23 mouse cellular contexts compared by ENCODE assay signal in the genomic region with DNA sequence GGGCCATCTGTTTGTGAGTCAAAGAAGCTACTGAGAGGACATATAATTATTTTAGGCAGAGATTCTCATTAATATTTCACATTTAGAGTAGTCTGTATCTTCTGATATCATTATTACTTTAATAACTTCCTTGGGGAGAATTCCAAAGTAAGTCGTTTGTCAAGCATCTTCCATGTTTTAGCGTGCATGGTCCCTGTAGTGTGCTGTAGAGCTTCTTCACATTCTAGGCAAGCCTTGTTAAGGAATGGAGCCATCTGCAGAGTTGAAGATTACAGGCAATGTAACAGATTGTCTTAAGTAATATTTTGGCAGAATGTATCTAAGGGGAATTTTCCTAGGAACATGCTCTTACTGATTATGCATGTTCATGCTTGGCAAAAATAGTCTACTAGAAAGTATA.
A peak's percentile ranks its signal among the peaks of the same experiment; 100 is the strongest.
DNase-seq lines count a peak whose midpoint lies in the region; ATAC-seq and TF ChIP-seq lines count a peak whose summit lies in the region.
"Had no signal": no experiment of that assay in that cellular context is flagged by ENCODE, and none has a peak within 500 bp of the region (broad histone marks: within the 10 kb centered on the region; RNA-seq: fewer than 3 reads in every experiment).

No protein-coding gene starts in this region.

- peak; percentile 78; the same call in 1 of the 2 replicates for ATAC-seq in forebrain, embryonic 15.5 days (replicated peaks)
- no peak for ATAC-seq in forebrain, embryonic 11.5 days (replicated peaks; ENCODE audit: low FRiP score)
- ATAC-seq in midbrain, postnatal 0 days (ENCODE audit: low FRiP score) = peak; percentile 34; the same call in 1 of the 2 replicates
- no peak for ATAC-seq in intestine, postnatal 0 days
- ATAC-seq: hindbrain, postnatal 0 days; intestine, embryonic 16.5 days; Patski had no signal

- H3K27me3 ChIP-seq in forebrain, embryonic 15.5 days = no peaks in the 10 kb centered on the region
- no peaks in the 10 kb centered on the region for H3K27me3 ChIP-seq in forebrain, embryonic 11.5 days (ENCODE audit: control insufficient read depth, insufficient read depth, low read length)
- H3K27me3 ChIP-seq in midbrain, postnatal 0 days (ENCODE audit: insufficient read depth, low read length) = no peaks in the 10 kb centered on the region
- H3K27me3 ChIP-seq in intestine, postnatal 0 days (replicated peaks; ENCODE audit: control insufficient read depth, insufficient read depth, low read length) = no peaks in the 10 kb centered on the region
- H3K27me3 ChIP-seq: CH12.LX; heart, embryonic 13.5 days; limb, embryonic 13.5 days; liver, embryonic 13.5 days; Patski; stomach, embryonic 15.5 days had no signal

- H3K36me3 ChIP-seq in forebrain, embryonic 15.5 days = no peaks in the 10 kb centered on the region
- no peaks in the 10 kb centered on the region for H3K36me3 ChIP-seq in forebrain, embryonic 11.5 days (ENCODE audit: control insufficient read depth, insufficient read depth, low read length)
- H3K36me3 ChIP-seq in midbrain, postnatal 0 days (ENCODE audit: insufficient read depth, low read length) = 0 out of 2 replicates have a peak, but pooled peaks cover 2% of the 10 kb centered on the region
- no peaks in the 10 kb centered on the region for H3K36me3 ChIP-seq in intestine, postnatal 0 days (ENCODE audit: control insufficient read depth, insufficient read depth)
- H3K36me3 ChIP-seq: liver, embryonic 13.5 days; stomach, embryonic 15.5 days had no signal

- peaks cover 5% of the 10 kb centered on the region for H3K4me1 ChIP-seq in forebrain, embryonic 15.5 days
- no peaks in the 10 kb centered on the region for H3K4me1 ChIP-seq in forebrain, embryonic 11.5 days (replicated peaks; ENCODE audit: control insufficient read depth, insufficient read depth, low read length)
- H3K4me1 ChIP-seq in midbrain, postnatal 0 days (ENCODE audit: insufficient read depth, low read length) = no peaks in the 10 kb centered on the region
- H3K4me1 ChIP-seq in intestine, postnatal 0 days (replicated peaks; ENCODE audit: control insufficient read depth, insufficient read depth, low read length) = no peaks in the 10 kb centered on the region
- H3K4me1 ChIP-seq: liver, embryonic 13.5 days; stomach, embryonic 15.5 days had no signal

- no peak overlapping the region for H3K27ac ChIP-seq in forebrain, embryonic 15.5 days (replicated peaks)
- no peak overlapping the region for H3K27ac ChIP-seq in forebrain, embryonic 11.5 days (ENCODE audit: low read depth, low read length)
- H3K27ac ChIP-seq in left cerebral cortex, adult 2 months = peak overlapping the region; percentile 86
- no peak overlapping the region for H3K27ac ChIP-seq in midbrain, postnatal 0 days (ENCODE audit: low read depth, low read length)
- H3K27ac ChIP-seq in intestine, postnatal 0 days (ENCODE audit: low read depth, low read length) = no peak overlapping the region
- H3K27ac ChIP-seq: heart, adult 2 months; heart, embryonic 13.5 days; hindbrain, postnatal 0 days; limb, embryonic 13.5 days; liver, embryonic 13.5 days; stomach, embryonic 15.5 days had no signal

- TF ChIP-seq CTCF in left cerebral cortex, adult 2 months (IDR thresholded peaks at IDR 0.05) = no peak
- TF ChIP-seq CTCF in brain, embryonic 14.5 days (IDR thresholded peaks at IDR 0.05; ENCODE audit: borderline replicate concordance, extremely low read depth, insufficient read depth, insufficient read length) = no peak
- no peak for TF ChIP-seq CTCF in midbrain, postnatal 0 days (IDR thresholded peaks at IDR 0.05)
- TF ChIP-seq CTCF in intestine, postnatal 0 days (IDR thresholded peaks at IDR 0.05; ENCODE audit: low read depth) = no peak

- no peak for DNase-seq in forebrain, embryonic 11.5 days (ENCODE audit: low spot score)
- no peak for DNase-seq in left cerebral cortex, adult 2 months (ENCODE audit: extremely low spot score in 1 of 2, low spot score in 2 of 2)
- no peak for DNase-seq in left cerebral cortex, adult 11 months (ENCODE audit: low spot score)
- DNase-seq in brain, embryonic 14.5 days (ENCODE audit: low read depth) = peak; percentile 75
- DNase-seq in midbrain, postnatal 0 days (ENCODE audit: low spot score) = peak; percentile 14
- DNase-seq: adrenal gland, adult 8-10 months; B cell, adult 2 months; embryo, embryonic 11 days; gastrocnemius, postnatal 36 days; liver, embryonic 13.5 days; lung, adult 2 months; thymus, adult 18-20 months had no signal

- H3K4me2 ChIP-seq in forebrain, embryonic 15.5 days (replicated peaks) = no peak overlapping the region
- no peak overlapping the region for H3K4me2 ChIP-seq in forebrain, embryonic 11.5 days (ENCODE audit: low read depth, low read length, severe bottlenecking)
- H3K4me2 ChIP-seq in midbrain, postnatal 0 days (ENCODE audit: low read depth, low read length, poor library complexity, severe bottlenecking) = no peak overlapping the region
- no peak overlapping the region for H3K4me2 ChIP-seq in intestine, postnatal 0 days (replicated peaks; ENCODE audit: low read depth)
- H3K4me2 ChIP-seq: heart, embryonic 13.5 days; limb, embryonic 13.5 days; liver, embryonic 13.5 days; stomach, embryonic 15.5 days had no signal

- intact Hi-C loops in left cerebral cortex, adult 2 months (cut with DNase I) = loop anchor here (1.0 to 5.0 kb wide), 2 partner anchors 71 to 113 kb away; a partner anchor contains a TSS

- no peaks in the 10 kb centered on the region for H3K9me3 ChIP-seq in forebrain, embryonic 15.5 days
- H3K9me3 ChIP-seq in forebrain, embryonic 11.5 days (ENCODE audit: control insufficient read depth, low read length) = no peaks in the 10 kb centered on the region
- no peaks in the 10 kb centered on the region for H3K9me3 ChIP-seq in midbrain, postnatal 0 days (ENCODE audit: low read length)
- no peaks in the 10 kb centered on the region for H3K9me3 ChIP-seq in intestine, postnatal 0 days (ENCODE audit: control insufficient read depth)
- H3K9me3 ChIP-seq: G1E; heart, embryonic 13.5 days; limb, embryonic 13.5 days; liver, embryonic 13.5 days; stomach, embryonic 15.5 days had no signal

- H3K4me3 ChIP-seq in forebrain, embryonic 15.5 days = no peak overlapping the region
- no peak overlapping the region for H3K4me3 ChIP-seq in forebrain, embryonic 11.5 days (ENCODE audit: low read depth, low read length)
- H3K4me3 ChIP-seq in left cerebral cortex, adult 2 months = no peak overlapping the region
- H3K4me3 ChIP-seq in midbrain, postnatal 0 days (ENCODE audit: low read depth, low read length) = no peak overlapping the region
- no peak overlapping the region for H3K4me3 ChIP-seq in intestine, postnatal 0 days (ENCODE audit: low read depth, low read length)
- H3K4me3 ChIP-seq: heart, adult 2 months; heart, embryonic 13.5 days; limb, embryonic 13.5 days; liver, embryonic 13.5 days; stomach, embryonic 15.5 days had no signal

- no peak for TF ChIP-seq POLR2A in brain, embryonic 14.5 days (IDR thresholded peaks at IDR 0.05; ENCODE audit: borderline replicate concordance, extremely low read depth, insufficient read depth, insufficient read length, poor library complexity, severe bottlenecking)

- WGBS in forebrain, embryonic 15.5 days = 75% methylated on average over 2 of the region's 2 CpGs
- 95% methylated on average over 2 of the region's 2 CpGs for WGBS in forebrain, embryonic 11.5 days
- WGBS in midbrain, postnatal 0 days = 53% methylated on average over 2 of the region's 2 CpGs
- WGBS in intestine, postnatal 0 days = 89% methylated on average over 2 of the region's 2 CpGs

- H3K9ac ChIP-seq in forebrain, embryonic 15.5 days (replicated peaks) = no peak overlapping the region
- no peak overlapping the region for H3K9ac ChIP-seq in forebrain, embryonic 11.5 days (ENCODE audit: low read length)
- H3K9ac ChIP-seq in midbrain, postnatal 0 days (replicated peaks; ENCODE audit: low read length, poor library complexity, severe bottlenecking) = no peak overlapping the region
- no peak overlapping the region for H3K9ac ChIP-seq in intestine, postnatal 0 days (ENCODE audit: low read depth, low read length)
- H3K9ac ChIP-seq: heart, embryonic 13.5 days; limb, embryonic 13.5 days; liver, embryonic 13.5 days; stomach, embryonic 15.5 days had no signal

Comparison
In these comparisons a context has a peak if more than half of its experiments do, and no peak if none do; other contexts are left out.
1. ATAC-seq: peak in forebrain, embryonic 15.5 days (single experiment) and midbrain, postnatal 0 days (single experiment); none in forebrain, embryonic 11.5 days (single experiment) and intestine, postnatal 0 days (single experiment).
2. DNase-seq: peak in brain, embryonic 14.5 days (single experiment) and midbrain, postnatal 0 days (single experiment); none in forebrain, embryonic 11.5 days (single experiment), left cerebral cortex, adult 2 months (0 of 2) and left cerebral cortex, adult 11 months (single experiment).